Mouse (Mus musculus): ENCODE measurements at regions not wholly inside any gene's neighbourhood (a gene's known extent, or its start where the extent isn't known, plus 50 kb on each side); places are given as distances from the start of the nearest gene placed in this dataset.

DNA sequence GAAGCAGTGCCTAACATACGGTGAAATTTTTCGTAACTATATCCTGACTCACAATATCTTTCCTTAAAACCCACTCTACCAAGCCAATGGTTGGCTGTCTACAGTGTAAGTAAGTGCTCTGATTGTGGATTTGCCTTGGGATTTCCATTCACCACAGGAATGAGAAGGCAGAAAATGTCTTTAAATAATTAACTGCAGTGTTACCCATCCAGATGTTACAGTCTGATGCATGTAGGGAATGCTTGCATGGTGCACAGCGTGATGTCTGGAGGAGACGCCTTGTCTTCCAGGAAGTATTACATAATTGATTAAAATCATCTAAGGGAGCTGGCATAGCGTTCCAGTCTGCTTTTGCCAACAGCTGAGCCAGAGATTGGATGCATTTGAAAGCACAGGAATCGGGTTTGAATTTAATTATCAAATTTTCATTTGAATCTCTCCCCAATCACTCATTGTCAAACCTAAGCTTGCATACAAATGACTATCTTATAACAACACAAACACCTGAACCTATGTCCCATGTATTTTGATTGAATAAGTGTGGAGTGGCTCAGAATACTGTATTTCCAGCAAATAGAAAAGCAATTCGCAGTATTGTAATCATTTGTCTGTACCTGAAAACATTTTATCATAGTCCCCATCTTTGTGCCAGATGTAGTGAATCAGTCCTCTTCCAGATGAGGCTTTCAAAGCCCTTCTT is 170.8 kb upstream of the Ano5 start:
- H3K36me3 ChIP-seq: no peaks in the 10 kb centered on the region
- DNase-seq (ENCODE audit: low spot score): no peak
- H3K27me3 ChIP-seq (ENCODE audit: insufficient read depth, poor library complexity, severe bottlenecking): no peaks in the 10 kb centered on the region
- 83% methylated on average over 7 of the region's 7 CpGs for WGBS
- H3K4me1 ChIP-seq (replicated peaks): no peaks in the 10 kb centered on the region
- no peak overlapping the region for H3K27ac ChIP-seq
- H3K4me3 ChIP-seq: no peak overlapping the region
- no peaks in the 10 kb centered on the region for H3K9me3 ChIP-seq

DNA sequence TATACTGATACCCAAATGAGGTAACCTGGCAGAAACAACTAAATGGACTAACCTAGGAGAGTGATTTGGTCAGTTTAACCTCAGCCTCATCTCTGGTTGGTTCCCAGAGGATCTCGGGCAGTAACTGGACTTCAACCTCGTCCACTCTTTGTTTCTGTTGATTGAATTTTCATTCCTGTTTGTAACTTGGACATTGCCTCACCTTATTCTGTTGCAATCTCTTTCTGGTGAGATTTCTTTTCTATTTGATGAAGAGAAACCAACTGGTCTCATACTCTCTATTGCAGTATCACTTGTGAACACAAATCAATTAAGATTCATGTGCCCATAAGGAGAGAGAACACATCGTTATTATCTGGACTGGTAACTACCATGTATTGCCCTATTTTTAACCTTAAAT is 163.3 kb upstream of the Ano5 start:
- H3K27me3 ChIP-seq (ENCODE audit: insufficient read depth, poor library complexity, severe bottlenecking): no peaks in the 10 kb centered on the region
- H3K36me3 ChIP-seq: no peaks in the 10 kb centered on the region
- WGBS: 91% methylated on average over 3 of the region's 3 CpGs
- no peak for DNase-seq (ENCODE audit: low spot score)
- H3K9me3 ChIP-seq: no peaks in the 10 kb centered on the region
- H3K4me1 ChIP-seq (replicated peaks): no peaks in the 10 kb centered on the region
- H3K4me3 ChIP-seq: no peak overlapping the region
- no peak overlapping the region for H3K27ac ChIP-seq

DNA sequence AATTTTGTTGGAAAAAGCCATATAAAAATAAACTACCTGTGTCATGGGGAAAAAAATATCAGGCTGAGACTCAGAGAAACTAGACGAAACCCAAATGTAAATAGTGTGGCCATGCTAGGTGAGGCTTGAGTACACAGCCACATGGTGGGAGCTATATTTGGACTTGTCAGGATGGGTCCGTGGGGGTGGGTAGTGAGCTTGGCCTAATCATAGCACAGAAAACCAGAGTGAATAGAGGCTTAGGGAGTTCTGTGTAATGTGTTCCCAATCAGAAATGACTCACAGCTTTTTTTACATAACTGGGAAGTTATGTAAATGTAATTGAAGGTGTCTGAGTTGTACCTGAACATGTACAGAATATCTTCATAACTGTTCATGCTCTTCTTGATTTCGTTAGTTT is 150.7 kb upstream of the Ano5 start:
- DNase-seq (ENCODE audit: low spot score): no peak
- Histone ChIP-seq H3K4me1 (replicated peaks) (no peaks in the 10 kb centered on the region), H3K27me3 (ENCODE audit: insufficient read depth, poor library complexity, severe bottlenecking) (no peaks in the 10 kb centered on the region), H3K9me3 (no peaks in the 10 kb centered on the region), H3K4me3 (no peak overlapping the region), H3K36me3 (no peaks in the 10 kb centered on the region), H3K27ac (no peak overlapping the region)
- 85% methylated on average over 3 of the region's 3 CpGs for WGBS

DNA sequence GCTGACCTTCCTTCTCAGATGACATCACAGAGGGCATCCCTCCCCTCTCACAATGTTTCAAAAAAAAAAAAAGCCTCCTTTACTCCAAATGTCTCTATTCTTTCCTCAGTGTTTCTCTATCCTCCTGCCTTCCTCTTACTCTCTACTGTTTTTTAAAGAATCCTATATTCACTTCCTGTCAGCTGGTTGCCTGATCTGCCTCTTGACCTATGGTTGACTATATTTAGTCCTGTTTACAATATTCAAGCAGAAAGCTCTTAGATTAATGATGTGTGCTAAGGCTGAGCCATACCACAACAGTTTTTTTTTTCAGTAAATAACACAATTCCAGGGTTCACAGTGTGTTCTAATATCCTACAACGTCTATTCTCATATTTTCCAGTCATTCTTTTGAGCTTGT is 133.2 kb upstream of the Ano5 start:
- no peaks in the 10 kb centered on the region for H3K36me3 ChIP-seq
- no peaks in the 10 kb centered on the region for H3K4me1 ChIP-seq (replicated peaks)
- no peak overlapping the region for H3K4me3 ChIP-seq
- H3K27ac ChIP-seq: no peak overlapping the region
- H3K27me3 ChIP-seq (ENCODE audit: insufficient read depth, poor library complexity, severe bottlenecking): no peaks in the 10 kb centered on the region
- WGBS: 86% methylated on average over 1 of the region's 1 CpGs
- no peaks in the 10 kb centered on the region for H3K9me3 ChIP-seq
- DNase-seq (ENCODE audit: low spot score): no peak
